Comparison of ENCODE assay signal across 10 mouse cellular contexts in the genomic region with DNA sequence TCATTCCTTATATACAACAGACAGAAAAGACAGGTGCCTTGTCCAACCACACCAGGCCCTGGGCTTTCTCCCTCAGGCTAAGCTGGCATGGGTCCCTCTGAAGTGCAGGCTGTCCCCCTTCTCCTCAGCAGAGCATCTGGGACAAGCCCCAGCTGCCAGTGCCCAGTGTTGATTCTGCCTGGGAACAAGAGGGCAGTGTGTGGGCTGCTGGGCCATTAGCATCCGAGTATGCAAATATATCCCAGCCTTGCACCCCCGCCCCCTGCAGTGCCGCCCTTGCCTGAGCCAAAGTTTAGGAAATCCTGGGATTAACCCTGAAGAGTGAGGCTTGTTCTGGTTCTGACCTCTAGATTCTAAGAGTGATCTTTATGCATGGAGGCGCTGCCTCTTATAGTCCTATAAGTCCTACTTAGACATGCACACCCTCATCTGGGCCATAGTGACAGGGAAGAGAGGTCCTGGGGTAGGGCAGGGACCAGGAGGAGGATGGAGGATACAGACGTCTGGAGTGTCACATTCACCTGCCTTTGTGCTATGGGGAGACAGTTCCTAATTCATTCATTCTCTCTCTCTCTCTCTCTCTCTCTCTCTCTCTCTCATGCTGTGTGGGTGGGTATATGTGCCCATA. TPM values are rescaled to one million over a fixed set of nuclear protein-coding genes. Genes with fewer than 3 reads are reported as not detected.
DNase-seq lines count a peak whose midpoint lies in the region; ATAC-seq lines count a peak whose summit lies in the region.
"Had no signal": no experiment of that assay in that cellular context is flagged by ENCODE, and none has a peak within 500 bp of the region (broad histone marks: within the 10 kb centered on the region; RNA-seq: fewer than 3 reads in every experiment).

No protein-coding gene starts in this region.

- no peak overlapping the region for H3K4me2 ChIP-seq in kidney, embryonic 15.5 days
- H3K4me2 ChIP-seq in kidney, embryonic 14.5 days (replicated peaks; ENCODE audit: low read depth, low read length) = no peak overlapping the region
- H3K4me2 ChIP-seq in forebrain, embryonic 12.5 days = no peak overlapping the region
- no peak overlapping the region for H3K4me2 ChIP-seq in neural tube, embryonic 13.5 days
- H3K4me2 ChIP-seq: limb, embryonic 15.5 days had no signal

- no peaks in the 10 kb centered on the region for H3K9me3 ChIP-seq in kidney, embryonic 15.5 days (replicated peaks)
- no peaks in the 10 kb centered on the region for H3K9me3 ChIP-seq in kidney, embryonic 14.5 days (ENCODE audit: control insufficient read depth, low read length)
- H3K9me3 ChIP-seq in forebrain, embryonic 12.5 days = no peaks in the 10 kb centered on the region
- no peaks in the 10 kb centered on the region for H3K9me3 ChIP-seq in neural tube, embryonic 13.5 days
- H3K9me3 ChIP-seq: limb, embryonic 15.5 days had no signal

- 43% methylated on average over 5 of the region's 5 CpGs for WGBS in kidney, embryonic 15.5 days
- 39% methylated on average over 5 of the region's 5 CpGs for WGBS in kidney, embryonic 14.5 days
- 16% methylated on average over 5 of the region's 5 CpGs for WGBS in forebrain, embryonic 12.5 days
- 32% methylated on average over 5 of the region's 5 CpGs for WGBS in neural tube, embryonic 13.5 days

- peak; percentile 57; the same call in 1 of the 2 replicates for ATAC-seq in kidney, embryonic 15.5 days (replicated peaks; ENCODE audit: low FRiP score)
- no peak; the same call in 1 of the 2 replicates for ATAC-seq in kidney, embryonic 14.5 days (ENCODE audit: low FRiP score, low TSS enrichment)
- ATAC-seq in forebrain, embryonic 12.5 days (ENCODE audit: low FRiP score) = peak; percentile 68
- ATAC-seq in neural tube, embryonic 13.5 days (ENCODE audit: low read depth) = peak; percentile 88
- ATAC-seq in granulocyte monocyte progenitor cell, adult 5-6 weeks (replicated peaks; ENCODE audit: poor library complexity, severe bottlenecking) = no peak

- H3K27ac ChIP-seq in kidney, embryonic 15.5 days = no peak overlapping the region
- H3K27ac ChIP-seq in kidney, embryonic 14.5 days (ENCODE audit: low read depth, low read length) = no peak overlapping the region
- peak overlapping the region; percentile 36; the same call in 1 of the 2 replicates for H3K27ac ChIP-seq in forebrain, embryonic 12.5 days
- H3K27ac ChIP-seq in neural tube, embryonic 13.5 days (replicated peaks) = peak overlapping the region; percentile 63; the same call in 1 of the 2 replicates
- H3K27ac ChIP-seq: limb, embryonic 15.5 days had no signal

- DNase-seq in layer of hippocampus, adult 9-10 months (ENCODE audit: low spot score) = peak; percentile 33
- no peak for DNase-seq in adrenal gland, adult 18-20 months (ENCODE audit: low spot score in 2 of 2)
- no peak for DNase-seq in T-cell, adult 2 months (ENCODE audit: low spot score)

- no peaks in the 10 kb centered on the region for H3K27me3 ChIP-seq in kidney, embryonic 15.5 days
- no peaks in the 10 kb centered on the region for H3K27me3 ChIP-seq in kidney, embryonic 14.5 days (ENCODE audit: control insufficient read depth, insufficient read depth, low read length)
- H3K27me3 ChIP-seq in forebrain, embryonic 12.5 days = no peaks in the 10 kb centered on the region
- no peaks in the 10 kb centered on the region for H3K27me3 ChIP-seq in neural tube, embryonic 13.5 days
- H3K27me3 ChIP-seq: CH12.LX; limb, embryonic 15.5 days had no signal

- no peak overlapping the region for H3K9ac ChIP-seq in kidney, embryonic 15.5 days
- H3K9ac ChIP-seq in kidney, embryonic 14.5 days (ENCODE audit: low read depth, low read length) = no peak overlapping the region
- no peak overlapping the region for H3K9ac ChIP-seq in forebrain, embryonic 12.5 days
- H3K9ac ChIP-seq in neural tube, embryonic 13.5 days = no peak overlapping the region
- H3K9ac ChIP-seq: limb, embryonic 15.5 days had no signal

- no peak overlapping the region for H3K4me3 ChIP-seq in kidney, embryonic 15.5 days (replicated peaks)
- no peak overlapping the region for H3K4me3 ChIP-seq in kidney, embryonic 14.5 days (ENCODE audit: low read length)
- H3K4me3 ChIP-seq in forebrain, embryonic 12.5 days (replicated peaks) = no peak overlapping the region
- no peak overlapping the region for H3K4me3 ChIP-seq in neural tube, embryonic 13.5 days
- H3K4me3 ChIP-seq: limb, embryonic 15.5 days had no signal

- H3K36me3 ChIP-seq in kidney, embryonic 15.5 days = peaks cover 4% of the 10 kb centered on the region; the same call in 1 of the 2 replicates
- no peaks in the 10 kb centered on the region for H3K36me3 ChIP-seq in kidney, embryonic 14.5 days (ENCODE audit: control insufficient read depth, insufficient read depth, low read length)
- H3K36me3 ChIP-seq in forebrain, embryonic 12.5 days (replicated peaks) = no peaks in the 10 kb centered on the region
- no peaks in the 10 kb centered on the region for H3K36me3 ChIP-seq in neural tube, embryonic 13.5 days
- H3K36me3 ChIP-seq: limb, embryonic 15.5 days had no signal

- H3K4me1 ChIP-seq in kidney, embryonic 15.5 days = peaks cover 20% of the 10 kb centered on the region
- H3K4me1 ChIP-seq in kidney, embryonic 14.5 days (ENCODE audit: control insufficient read depth, insufficient read depth, low read length) = peaks cover 14% of the 10 kb centered on the region; the same call in 1 of the 2 replicates
- H3K4me1 ChIP-seq in forebrain, embryonic 12.5 days = peaks cover 11% of the 10 kb centered on the region
- H3K4me1 ChIP-seq in neural tube, embryonic 13.5 days (replicated peaks) = peaks cover 19% of the 10 kb centered on the region

RNA-seq across cellular contexts. Expression of a gene that starts 38.9 kb away (rescaled TPM):
- 46.8 and 47.7 TPM in 2 replicates for polyA plus RNA-seq in kidney, embryonic 15.5 days (2015; fragmentation: Nextera tagmentation; extraction: Ambion mirVana)
- 32.0 and 60.6 TPM in 2 replicates for polyA plus RNA-seq in kidney, embryonic 14.5 days (2014; fragmentation: Nextera tagmentation; extraction: Ambion mirVana)
- 23.3 and 24.4 TPM in 2 replicates for polyA plus RNA-seq in forebrain, embryonic 12.5 days (2016; fragmentation: Nextera tagmentation; extraction: Ambion mirVana)
- polyA plus RNA-seq in neural tube, embryonic 13.5 days (2015; fragmentation: Nextera tagmentation; extraction: Ambion mirVana) = 7.4 and 10.4 TPM in 2 replicates
- total RNA-seq in adrenal gland, adult 18-20 months (2021) = 100 to 1,000 TPM in 1 of 2 experiments, 10 to 100 TPM in 1; 89.9 to 206 TPM
- total RNA-seq in granulocyte monocyte progenitor cell, adult 5-6 weeks (2014; fragmentation: Nextera tagmentation) = 19.7 and 22.5 TPM in 2 replicates
- total RNA-seq in granulocyte monocyte progenitor cell, adult 5-6 weeks (2017) = 14.0 and 16.2 TPM in 2 replicates
- total RNA-seq: CH12.LX had no signal

Comparison
In these comparisons a context has a peak if more than half of its experiments do, and no peak if none do; other contexts are left out.
1. ATAC-seq: peak in kidney, embryonic 15.5 days (single experiment), forebrain, embryonic 12.5 days (single experiment) and neural tube, embryonic 13.5 days (single experiment); none in kidney, embryonic 14.5 days (single experiment) and granulocyte monocyte progenitor cell, adult 5-6 weeks (single experiment).
2. H3K27ac ChIP-seq: peak in forebrain, embryonic 12.5 days (single experiment) and neural tube, embryonic 13.5 days (single experiment); none in kidney, embryonic 15.5 days (single experiment) and kidney, embryonic 14.5 days (single experiment).